Mouse (Mus musculus) thymus, postnatal 36 days (tissue): Measurements from ENCODE around the gene Pax3.

Experiments used
- DNase-seq, 2 experiments: peaks; one replicate each; pipeline ENCODE4 v3.0.0; 2022; ENCODE audit warnings: mixed read lengths in 2 of 2

The Pax3 gene

GRCm38 (mm10) chr1:78057939-78058338 lies 139.0 kb downstream of the Pax3 start:
- DNase-seq, result no peak

- no peak for DNase-seq
These were observed 143.3 kb downstream of the Pax3 start for GRCm38 (mm10) chr1:78053677-78054076.
